Mouse (Mus musculus) layer of hippocampus, adult 9-10 months (tissue): ENCODE results near the gene Ccdc174.
"Not testable (repeated sequence)": the region's sequence is repeated elsewhere in the genome, so short reads cannot be mapped to it uniquely, and the experiment has no call there.

ENCODE experiments used
- DNase-seq: peaks from one replicate; pipeline ENCODE4 v3.0.0; 2022; ENCODE audit warnings: low spot score

The Ccdc174 gene

GRCm38 (mm10) chr6:91877885-91878651, at the start of gene Ccdc174:
TSS of gene Ccdc174 (plus strand) at chr6:91878053.
- DNase-seq = peak; percentile 89

GRCm38 (mm10) chr6:91832863-91833440, 44.9 kb upstream of the Ccdc174 start:
- DNase-seq = no peak

- DNase-seq = peak; percentile 22
Measured at GRCm38 (mm10) chr6:91839010-91839871, 38.6 kb upstream of the Ccdc174 start.

GRCm38 (mm10) chr6:91842897-91843627, 34.8 kb upstream of the Ccdc174 start:
- DNase-seq = no peak

DNA sequence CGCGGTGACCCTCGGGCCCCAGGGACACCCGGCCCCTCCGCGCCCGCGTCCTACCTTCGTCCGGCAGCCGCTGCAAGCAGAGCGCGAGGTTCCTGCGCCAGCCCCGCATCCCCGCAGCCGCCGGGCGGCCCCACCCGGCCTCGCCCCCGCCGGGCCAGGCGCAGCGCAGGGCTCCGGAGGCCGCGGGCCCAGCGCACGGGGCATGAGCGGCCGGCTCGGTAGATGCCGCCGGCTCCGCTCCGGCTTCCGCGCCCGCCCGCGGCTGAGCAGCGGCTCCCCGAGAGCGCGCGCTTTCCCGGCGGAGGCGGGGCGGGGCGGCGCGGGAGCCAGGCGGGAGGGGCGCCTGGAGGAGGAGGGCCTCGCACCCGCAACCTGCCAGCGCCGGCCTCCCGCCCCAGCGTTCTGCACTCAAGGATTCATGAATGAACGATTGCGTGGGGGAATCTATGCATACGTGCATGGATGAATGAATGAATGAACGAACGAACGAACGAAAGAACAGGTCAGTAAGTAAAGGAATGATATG, 34.2 kb upstream of the Ccdc174 start:
- DNase-seq = no peak

- DNase-seq = no peak
Measured at GRCm38 (mm10) chr6:91852550-91852949, 25.3 kb upstream of the Ccdc174 start.

- no peak for DNase-seq
Measured at GRCm38 (mm10) chr6:91858339-91858738, 19.5 kb upstream of the Ccdc174 start.

- DNase-seq = no peak
Measured at GRCm38 (mm10) chr6:91862848-91863247, 15.0 kb upstream of the Ccdc174 start.

- DNase-seq = no peak
Measured at GRCm38 (mm10) chr6:91864595-91864994, 13.3 kb upstream of the Ccdc174 start.

GRCm38 (mm10) chr6:91865601-91866000, 12.3 kb upstream of the Ccdc174 start:
- no peak for DNase-seq

- no peak for DNase-seq
Measured at GRCm38 (mm10) chr6:91868091-91868490, 9.8 kb upstream of the Ccdc174 start.

- no peak for DNase-seq
Measured at GRCm38 (mm10) chr6:91872781-91873180, 5.1 kb upstream of the Ccdc174 start.

GRCm38 (mm10) chr6:91883859-91884258, 6.0 kb downstream of the Ccdc174 start:
- DNase-seq = no peak

DNA sequence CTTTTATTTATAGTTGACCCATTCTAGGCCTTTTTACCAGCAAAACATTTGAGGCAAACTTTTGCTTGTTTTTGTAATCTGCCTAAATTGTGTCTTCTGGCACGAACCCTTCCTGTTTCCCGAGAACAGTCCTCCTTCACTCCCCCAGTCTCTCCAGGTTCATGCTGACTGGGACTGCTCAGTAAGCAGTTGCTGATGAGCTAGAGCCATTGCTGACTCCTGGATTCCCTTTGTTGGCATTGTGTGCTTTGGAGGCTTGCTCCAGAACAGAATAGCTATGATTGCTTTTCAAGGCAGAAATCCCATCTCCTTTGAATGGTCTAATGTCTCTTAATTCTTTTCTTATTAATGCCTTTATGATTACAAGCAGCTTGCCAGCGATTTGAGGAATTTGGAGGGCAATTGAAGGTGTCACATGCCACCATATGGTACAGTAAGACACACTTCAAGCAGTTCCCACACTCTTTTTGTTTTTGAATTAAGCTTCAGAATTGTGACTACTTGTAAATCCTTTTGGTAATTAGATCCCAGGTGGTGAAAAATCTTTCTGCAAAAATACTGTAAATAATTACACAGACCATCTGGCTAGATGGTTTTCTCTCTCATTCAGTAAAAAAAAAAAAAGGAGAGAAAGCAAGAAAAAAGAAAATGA, 11.5 kb downstream of the Ccdc174 start:
- DNase-seq = no peak

- DNase-seq = no peak
Measured at GRCm38 (mm10) chr6:91890615-91891014, 12.8 kb downstream of the Ccdc174 start.

GRCm38 (mm10) chr6:91891776-91892175, 13.9 kb downstream of the Ccdc174 start:
- DNase-seq = no peak

GRCm38 (mm10) chr6:91896783-91897182, 18.9 kb downstream of the Ccdc174 start:
- no peak for DNase-seq

GRCm38 (mm10) chr6:91901505-91901904, 23.7 kb downstream of the Ccdc174 start:
- DNase-seq = peak; percentile 71

GRCm38 (mm10) chr6:91902509-91902908, 24.7 kb downstream of the Ccdc174 start, which contains the start of gene 4930590J08Rik:
TSS of gene 4930590J08Rik (plus strand) at chr6:91902809.
- not testable (repeated sequence) for DNase-seq

- DNase-seq = no peak
Measured at GRCm38 (mm10) chr6:91914011-91914410, 36.2 kb downstream of the Ccdc174 start.

DNA sequence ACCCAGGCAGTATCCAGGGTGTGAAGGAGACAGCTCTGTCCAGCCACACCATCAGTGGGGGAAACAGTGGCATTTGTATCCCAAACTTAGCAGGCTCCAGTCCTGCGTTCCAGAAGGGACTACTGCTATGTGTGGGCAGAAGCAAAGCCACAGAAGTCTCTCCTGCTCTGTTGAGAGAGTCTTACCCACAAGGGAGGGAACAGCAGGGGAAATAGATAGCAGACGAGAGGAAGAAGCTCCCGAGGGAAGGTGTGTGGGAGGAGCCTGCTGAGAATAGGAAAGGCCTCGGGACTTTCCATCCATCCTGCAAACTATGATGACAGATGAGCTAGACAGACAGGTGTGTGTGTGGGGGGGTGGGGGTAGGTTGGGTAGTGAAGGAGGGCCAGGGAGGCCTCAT, 39.4 kb downstream of the Ccdc174 start:
- no peak for DNase-seq
